Mouse (Mus musculus) midbrain, embryonic 13.5 days (tissue): ENCODE data around the gene Gnaq. TPM values are rescaled to one million over a fixed set of nuclear protein-coding genes. Genes with fewer than 3 reads are reported as not detected.
A peak's percentile ranks its signal among the peaks of the same experiment; 100 is the strongest.

Experiments
- ATAC-seq: fragments of 200-750 bp; cut with Nextera tagmentation; 2 replicates; pipeline ENCODE4 v1.8.0; 2017; ENCODE audit warnings: mild to moderate bottlenecking, moderate TSS enrichment, moderate library complexity
- H3K27ac ChIP-seq: fragments of 300-500 bp; sonication (generic); 2 replicates; pipeline ENCODE4 v1.5.1; 2015; ENCODE audit warnings: inconsistent platforms, mild to moderate bottlenecking, moderate library complexity
- H3K27me3 ChIP-seq: fragments of 300-500 bp; sonication (generic); 2 replicates; pipeline ENCODE4 v1.6.1; 2015; ENCODE audit warnings: mild to moderate bottlenecking, inconsistent platforms
- H3K36me3 ChIP-seq: fragments of 300-500 bp; sonication (generic); 2 replicates; pipeline ENCODE4 v1.6.1; 2015; ENCODE audit warnings: mild to moderate bottlenecking, inconsistent platforms
- H3K4me1 ChIP-seq: fragments of 300-500 bp; sonication (generic); replicated peaks from 2 replicates; pipeline ENCODE4 v1.6.1; 2015; ENCODE audit warnings: inconsistent platforms
- H3K4me2 ChIP-seq: fragments of 300-500 bp; sonication (generic); replicated peaks from 2 replicates; pipeline ENCODE4 v1.6.1; 2015; ENCODE audit warnings: moderate library complexity, mild to moderate bottlenecking, inconsistent platforms
- H3K4me3 ChIP-seq: fragments of 300-500 bp; sonication (generic); replicated peaks from 2 replicates; pipeline ENCODE4 v1.5.1; 2015; ENCODE audit warnings: mild to moderate bottlenecking, inconsistent platforms
- H3K9ac ChIP-seq: fragments of 300-500 bp; sonication (generic); replicated peaks from 2 replicates; pipeline ENCODE4 v1.6.1; 2015; ENCODE audit warnings: mild to moderate bottlenecking, inconsistent platforms
- H3K9me3 ChIP-seq: fragments of 300-500 bp; sonication (generic); 2 replicates; pipeline ENCODE4 v1.6.1; 2016; ENCODE audit warnings: mild to moderate bottlenecking, inconsistent platforms
- WGBS: fragments of 180-500 bp; shearing (Covaris S2); methylation state at CpG from one replicate; pipeline ENCODE4 v1.1.7; 2015; 5-methylcytosine and 5-hydroxymethylcytosine counted together
- polyA plus RNA-seq: library from polyadenylated mRNA; unstranded; fragments of >200 nt; fragmentation: Nextera tagmentation; extraction: Ambion mirVana; gene quantifications from 2 replicates; pipeline ENCODE4 v1.2.1, GENCODE M21; 2015

Gene Gnaq
- polyA plus RNA-seq, 1 experiment from 2014 or later, result 82.7 TPM

DNA sequence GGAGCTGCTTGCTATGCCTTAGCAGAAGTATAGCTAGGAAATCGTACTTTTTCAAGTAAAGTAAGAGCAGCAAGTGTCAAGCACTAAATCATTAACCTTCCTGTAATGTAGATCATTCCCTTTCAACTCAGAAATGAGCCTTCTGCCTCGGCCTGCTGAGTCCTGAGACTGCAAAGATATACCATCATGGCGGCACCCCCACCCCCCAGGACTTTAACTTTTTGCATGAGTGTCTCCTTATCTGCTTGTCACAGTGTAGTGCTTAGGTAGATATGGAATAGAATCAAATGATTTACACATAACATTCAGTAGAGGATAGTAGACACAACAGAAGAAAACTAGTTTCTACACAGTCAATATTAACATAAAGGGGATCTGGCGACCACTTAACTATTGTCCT is 167.8 kb downstream of the Gnaq start:
- 89% methylated on average over 4 of the region's 4 CpGs for WGBS
- H3K9ac ChIP-seq, result no peak overlapping the region
- no peak for ATAC-seq
- H3K4me2 ChIP-seq, result no peak overlapping the region
- H3K27ac ChIP-seq, result no peak overlapping the region
- H3K4me1 ChIP-seq, result peaks cover 6% of the 10 kb centered on the region; the same call in 1 of the 2 replicates
- H3K9me3 ChIP-seq, result no peaks in the 10 kb centered on the region
- no peaks in the 10 kb centered on the region for H3K27me3 ChIP-seq
- no peaks in the 10 kb centered on the region for H3K36me3 ChIP-seq
- H3K4me3 ChIP-seq, result no peak overlapping the region

DNA sequence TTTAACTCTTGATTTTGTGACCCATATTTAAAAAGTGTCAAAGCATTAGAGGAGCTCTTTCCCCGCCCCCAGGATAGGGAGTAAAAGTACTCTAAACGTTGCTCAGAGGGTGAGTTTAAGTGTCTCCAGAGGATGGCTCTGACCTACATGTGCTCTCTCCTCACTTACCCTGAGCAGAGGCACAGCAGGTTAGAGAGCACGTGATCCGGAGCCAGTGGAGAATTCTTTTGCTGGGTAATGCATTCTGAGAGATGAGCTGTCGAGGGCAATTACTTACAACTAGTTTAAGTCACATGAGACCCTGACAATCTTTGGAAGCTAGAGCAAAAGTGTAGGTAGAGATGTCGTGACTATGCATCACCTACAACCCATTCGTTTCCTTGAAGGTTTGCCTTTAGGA is 168.7 kb downstream of the Gnaq start:
- Histone ChIP-seq H3K27ac (no peak overlapping the region), H3K27me3 (no peaks in the 10 kb centered on the region), H3K4me2 (no peak overlapping the region), H3K4me3 (no peak overlapping the region), H3K9me3 (no peaks in the 10 kb centered on the region), H3K9ac (no peak overlapping the region), H3K36me3 (no peaks in the 10 kb centered on the region), H3K4me1 (peaks cover 6% of the 10 kb centered on the region; the same call in 1 of the 2 replicates)
- ATAC-seq, result no peak
- WGBS, result 68% methylated on average over 7 of the region's 7 CpGs

DNA sequence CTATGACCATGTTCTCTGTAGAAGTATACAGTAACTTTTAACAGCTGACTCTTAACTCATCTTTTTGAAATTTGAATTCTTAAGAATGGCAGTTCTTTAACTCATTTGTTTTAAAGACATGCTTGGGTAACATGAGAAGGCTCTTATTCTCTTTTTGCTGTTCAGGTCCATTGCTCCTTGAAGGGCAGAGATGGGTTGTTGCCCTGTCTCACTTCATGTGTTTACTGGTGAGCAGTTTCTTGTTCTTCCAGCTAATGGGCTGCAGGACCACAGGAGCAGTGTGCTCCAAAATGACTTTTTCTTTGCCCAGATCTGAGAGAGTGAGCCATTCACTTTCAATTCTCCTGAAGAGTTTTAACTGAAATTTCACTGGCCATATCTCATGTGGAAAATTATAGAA is 176.4 kb downstream of the Gnaq start:
- H3K27ac ChIP-seq, result no peak overlapping the region
- no peak for ATAC-seq
- no peaks in the 10 kb centered on the region for H3K27me3 ChIP-seq
- no peaks in the 10 kb centered on the region for H3K9me3 ChIP-seq
- no peak overlapping the region for H3K4me2 ChIP-seq
- no peak overlapping the region for H3K4me3 ChIP-seq
- H3K4me1 ChIP-seq, result peaks cover 17% of the 10 kb centered on the region
- H3K36me3 ChIP-seq, result no peaks in the 10 kb centered on the region
- no peak overlapping the region for H3K9ac ChIP-seq

DNA sequence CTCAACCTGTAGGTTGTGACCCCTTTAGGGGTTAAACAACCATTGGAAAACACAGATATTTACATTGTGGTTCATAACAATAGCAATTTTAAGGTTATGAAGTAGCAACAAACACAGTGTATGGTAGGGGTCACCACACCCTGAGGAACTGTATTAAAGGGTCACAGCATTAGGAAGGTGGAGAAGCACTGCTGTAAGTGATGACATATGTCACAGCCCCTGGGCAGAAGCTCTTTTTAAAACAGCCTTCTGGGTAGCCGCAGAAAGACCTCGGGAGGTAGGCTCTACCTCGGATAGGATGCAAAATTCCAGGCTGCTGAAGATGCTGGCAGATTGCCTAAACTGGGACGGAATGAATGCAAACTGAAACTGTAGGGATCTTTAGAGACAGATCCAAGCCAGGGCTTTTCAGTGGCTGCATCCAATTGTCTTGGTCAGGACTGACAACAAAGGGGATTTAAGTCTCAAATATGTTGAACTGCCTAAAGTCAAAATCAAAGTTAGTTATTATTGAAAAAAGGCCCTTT is 181.7 kb downstream of the Gnaq start:
- 29% methylated on average over 4 of the region's 4 CpGs for WGBS
- 0 out of 2 replicates have a peak, but pooled peaks have one; percentile 40 for ATAC-seq
- no peaks in the 10 kb centered on the region for H3K27me3 ChIP-seq
- no peak overlapping the region for H3K4me2 ChIP-seq
- H3K9me3 ChIP-seq, result no peaks in the 10 kb centered on the region
- H3K36me3 ChIP-seq, result peaks cover 4% of the 10 kb centered on the region; the same call in 1 of the 2 replicates
- H3K4me3 ChIP-seq, result no peak overlapping the region
- no peak overlapping the region for H3K9ac ChIP-seq
- H3K4me1 ChIP-seq, result peaks cover 32% of the 10 kb centered on the region
- H3K27ac ChIP-seq, result peak overlapping the region; percentile 30; the same call in 1 of the 2 replicates

DNA sequence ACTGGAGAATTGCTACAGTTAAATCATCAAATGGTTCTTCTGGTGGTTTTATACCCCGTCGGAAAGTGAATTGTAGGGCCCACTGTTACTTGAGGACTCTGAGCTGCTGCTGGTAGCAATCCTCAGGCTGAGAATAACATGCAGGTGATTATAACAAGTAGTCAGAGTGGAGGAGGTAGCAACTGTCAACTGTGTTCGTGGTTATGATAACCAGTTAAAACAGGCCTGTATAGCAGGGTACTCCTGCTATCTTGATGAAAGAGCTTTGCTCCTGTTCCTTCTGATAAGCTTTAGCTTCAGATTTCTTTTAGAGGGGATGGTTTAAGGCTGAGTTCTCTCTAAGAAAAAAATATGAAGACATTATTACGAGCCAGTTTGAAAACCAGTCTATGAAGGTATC is 182.9 kb downstream of the Gnaq start:
- H3K4me1 ChIP-seq, result peaks cover 28% of the 10 kb centered on the region
- no peaks in the 10 kb centered on the region for H3K27me3 ChIP-seq
- no peak for ATAC-seq
- peaks cover 4% of the 10 kb centered on the region; the same call in 1 of the 2 replicates for H3K36me3 ChIP-seq
- H3K4me2 ChIP-seq, result no peak overlapping the region
- H3K9ac ChIP-seq, result no peak overlapping the region
- H3K9me3 ChIP-seq, result no peaks in the 10 kb centered on the region
- 92% methylated on average over 4 of the region's 4 CpGs for WGBS
- no peak overlapping the region for H3K27ac ChIP-seq
- no peak overlapping the region for H3K4me3 ChIP-seq

DNA sequence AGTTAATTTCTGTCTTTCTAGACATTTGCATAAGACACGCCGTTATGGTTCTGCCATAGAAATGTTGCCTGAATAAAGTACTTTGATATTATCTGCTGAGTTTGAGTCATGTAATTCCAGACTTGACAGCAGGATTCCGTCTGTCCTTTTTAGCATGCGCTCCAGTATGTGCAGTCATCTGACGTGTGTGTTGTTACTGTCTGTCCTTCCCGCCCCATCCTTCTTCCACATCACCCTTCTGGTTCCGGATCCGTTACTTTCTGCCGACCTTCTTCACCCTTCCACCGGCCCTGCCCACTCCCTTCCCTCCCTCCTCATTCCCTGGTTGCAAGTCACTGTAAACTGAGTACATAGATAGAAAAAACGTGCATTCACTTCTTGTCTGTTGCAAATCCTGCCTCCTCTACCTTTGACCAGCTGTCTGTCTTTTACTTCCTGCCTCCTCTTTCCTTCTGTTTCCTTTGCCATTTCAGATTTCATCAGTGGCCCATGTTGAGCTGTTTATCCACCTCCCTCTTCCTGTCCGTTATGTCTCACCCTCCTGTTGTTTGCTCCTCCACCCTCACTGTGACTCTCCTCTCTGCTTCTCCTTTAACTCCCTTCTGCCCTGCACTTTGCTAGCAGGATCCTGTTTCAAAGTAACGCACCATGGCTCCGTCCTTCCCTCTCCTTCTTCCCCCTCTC is 185.6 kb downstream of the Gnaq start:
- Histone ChIP-seq H3K9me3 (no peaks in the 10 kb centered on the region), H3K4me1 (peaks cover 21% of the 10 kb centered on the region), H3K36me3 (peaks cover 4% of the 10 kb centered on the region; the same call in 1 of the 2 replicates), H3K4me2 (no peak overlapping the region), H3K9ac (no peak overlapping the region), H3K4me3 (no peak overlapping the region), H3K27ac (no peak overlapping the region), H3K27me3 (no peaks in the 10 kb centered on the region)
- whole genome bisulfite sequencing, result 76% methylated on average over 14 of the region's 14 CpGs
- no peak for ATAC-seq

DNA sequence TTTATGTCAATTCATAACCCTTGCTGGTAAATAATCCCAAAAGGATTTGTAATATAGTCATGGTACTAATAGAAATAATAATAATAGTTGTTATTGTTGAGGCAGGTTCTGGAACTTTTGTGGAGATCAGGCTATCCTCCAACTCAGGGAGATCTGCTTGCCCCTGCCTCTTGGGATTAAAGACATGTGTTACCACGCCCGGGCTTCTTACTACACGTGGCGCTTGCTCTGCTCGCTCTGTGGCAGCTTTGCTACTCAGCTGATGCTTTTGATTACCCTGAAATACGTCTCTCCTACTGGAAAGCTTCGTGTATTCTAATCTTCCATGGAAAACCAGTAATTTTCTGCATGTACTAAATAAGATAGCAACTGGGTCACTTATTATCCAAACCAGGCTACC is 187.4 kb downstream of the Gnaq start:
- Histone ChIP-seq H3K36me3 (peaks cover 4% of the 10 kb centered on the region; the same call in 1 of the 2 replicates), H3K9ac (no peak overlapping the region), H3K27me3 (no peaks in the 10 kb centered on the region), H3K4me2 (no peak overlapping the region), H3K4me3 (no peak overlapping the region), H3K9me3 (no peaks in the 10 kb centered on the region), H3K4me1 (peaks cover 13% of the 10 kb centered on the region), H3K27ac (no peak overlapping the region)
- WGBS, result 83% methylated on average over 7 of the region's 7 CpGs
- no peak for ATAC-seq

DNA sequence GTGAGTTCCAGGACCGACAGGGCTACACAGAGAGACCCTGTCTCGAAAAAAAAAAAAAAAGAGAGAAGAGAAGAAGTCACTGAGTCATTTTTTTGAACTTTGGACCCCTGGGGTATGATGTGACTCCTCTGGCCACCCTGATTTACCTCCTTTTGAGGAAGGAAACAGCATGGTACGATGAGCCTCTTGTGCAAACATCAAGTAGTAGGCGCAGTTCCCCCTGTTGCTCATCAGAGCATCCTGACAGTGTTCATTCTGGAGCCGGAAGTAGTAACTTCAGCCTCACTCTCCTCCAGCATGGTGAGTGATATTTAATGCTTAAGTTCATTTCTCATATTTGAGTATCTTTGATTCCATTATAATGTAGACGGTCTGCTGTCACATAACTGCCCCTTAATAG is 190.4 kb downstream of the Gnaq start:
- Histone ChIP-seq H3K4me2 (no peak overlapping the region), H3K27me3 (no peaks in the 10 kb centered on the region), H3K9ac (no peak overlapping the region), H3K4me3 (no peak overlapping the region), H3K27ac (no peak overlapping the region), H3K9me3 (no peaks in the 10 kb centered on the region), H3K36me3 (no peaks in the 10 kb centered on the region), H3K4me1 (peaks cover 35% of the 10 kb centered on the region)
- 88% methylated on average over 6 of the region's 6 CpGs for WGBS
- no peak for ATAC-seq

DNA sequence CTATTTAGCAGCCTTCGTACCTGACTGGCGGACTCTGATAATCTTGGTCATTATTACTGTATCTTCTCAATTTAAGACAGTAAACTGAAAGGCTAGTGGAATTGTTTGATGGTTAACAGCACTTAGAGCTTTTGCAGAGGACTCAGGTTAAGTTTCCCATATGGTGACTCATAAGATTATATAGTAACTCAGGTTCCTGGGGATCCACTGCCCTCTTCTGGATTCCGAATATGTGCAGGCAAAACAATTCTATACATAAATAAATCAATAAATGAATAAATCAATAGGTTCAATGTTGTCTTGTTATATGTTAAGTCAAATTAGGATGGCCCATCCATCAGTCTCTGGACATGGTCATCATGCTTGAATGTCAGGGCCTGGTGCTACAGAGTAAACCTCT is 191.6 kb downstream of the Gnaq start:
- H3K36me3 ChIP-seq, result no peaks in the 10 kb centered on the region
- no peak overlapping the region for H3K4me2 ChIP-seq
- peaks cover 37% of the 10 kb centered on the region for H3K4me1 ChIP-seq
- H3K4me3 ChIP-seq, result no peak overlapping the region
- no peaks in the 10 kb centered on the region for H3K9me3 ChIP-seq
- no peaks in the 10 kb centered on the region for H3K27me3 ChIP-seq
- no peak overlapping the region for H3K27ac ChIP-seq
- 92% methylated on average over 3 of the region's 3 CpGs for WGBS
- no peak overlapping the region for H3K9ac ChIP-seq
- ATAC-seq, result no peak

DNA sequence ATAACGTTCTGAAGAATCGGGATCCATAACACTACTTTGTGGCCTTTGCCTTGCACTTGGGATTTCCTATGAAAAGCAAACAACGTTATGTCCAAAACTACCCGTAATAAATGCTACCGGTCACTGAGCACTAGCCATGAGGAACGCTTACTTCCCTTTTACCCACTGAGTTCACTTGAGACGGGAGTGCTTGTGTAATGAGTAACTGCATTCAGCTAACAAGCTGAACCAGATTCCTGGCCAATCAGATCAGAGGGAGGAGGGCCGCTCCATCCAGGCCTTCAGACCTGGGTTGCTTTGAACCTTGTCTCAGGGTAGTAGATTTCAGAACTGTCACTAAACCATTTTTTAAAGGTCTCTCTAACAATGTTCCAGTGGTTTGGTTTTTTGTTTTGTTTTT is 193.3 kb downstream of the Gnaq start:
- ATAC-seq, result no peak
- Histone ChIP-seq H3K9me3 (no peaks in the 10 kb centered on the region), H3K27me3 (no peaks in the 10 kb centered on the region), H3K27ac (no peak overlapping the region), H3K4me1 (peaks cover 39% of the 10 kb centered on the region), H3K4me3 (no peak overlapping the region), H3K9ac (no peak overlapping the region), H3K36me3 (no peaks in the 10 kb centered on the region), H3K4me2 (no peak overlapping the region)
- 55% methylated on average over 8 of the region's 8 CpGs for WGBS

DNA sequence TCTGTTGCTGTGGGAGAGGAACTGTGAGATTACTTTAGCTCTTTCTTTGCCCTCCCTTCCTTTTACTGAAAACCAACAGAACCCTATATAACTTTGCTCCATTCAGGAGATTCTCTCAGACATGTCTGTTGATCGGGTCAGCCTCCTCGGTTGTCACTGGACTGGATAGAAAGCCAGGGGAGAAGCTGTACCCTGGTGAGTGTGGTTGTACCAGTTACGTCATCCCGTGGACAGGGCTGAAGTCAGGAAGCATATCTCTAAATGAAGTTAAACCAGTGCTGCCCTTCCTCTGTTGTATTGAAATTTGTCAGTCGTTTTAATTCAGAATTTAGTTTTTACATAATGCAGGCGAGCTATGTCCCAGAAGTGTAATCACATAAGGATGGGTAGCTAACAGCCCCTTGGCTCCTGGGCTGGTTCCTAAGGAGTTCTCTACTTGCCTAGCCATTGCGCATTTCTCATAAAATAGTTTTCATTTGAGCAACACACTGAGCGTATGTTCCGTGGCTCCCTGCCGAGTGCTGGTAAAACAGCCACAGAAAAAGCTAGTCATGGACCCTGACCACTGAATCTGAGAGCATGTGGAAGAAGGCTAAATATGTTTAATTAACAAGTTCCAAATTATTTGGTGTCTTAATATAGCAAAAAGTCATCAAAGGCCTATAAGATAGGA is 194.9 kb downstream of the Gnaq start:
- Histone ChIP-seq H3K27ac (peak overlapping the region; percentile 25), H3K9ac (no peak overlapping the region), H3K9me3 (no peaks in the 10 kb centered on the region), H3K27me3 (no peaks in the 10 kb centered on the region), H3K4me3 (no peak overlapping the region), H3K36me3 (peaks cover 2% of the 10 kb centered on the region; the same call in 1 of the 2 replicates), H3K4me1 (peaks cover 39% of the 10 kb centered on the region), H3K4me2 (no peak overlapping the region)
- peak; percentile 40 for ATAC-seq
- 66% methylated on average over 10 of the region's 10 CpGs for WGBS

DNA sequence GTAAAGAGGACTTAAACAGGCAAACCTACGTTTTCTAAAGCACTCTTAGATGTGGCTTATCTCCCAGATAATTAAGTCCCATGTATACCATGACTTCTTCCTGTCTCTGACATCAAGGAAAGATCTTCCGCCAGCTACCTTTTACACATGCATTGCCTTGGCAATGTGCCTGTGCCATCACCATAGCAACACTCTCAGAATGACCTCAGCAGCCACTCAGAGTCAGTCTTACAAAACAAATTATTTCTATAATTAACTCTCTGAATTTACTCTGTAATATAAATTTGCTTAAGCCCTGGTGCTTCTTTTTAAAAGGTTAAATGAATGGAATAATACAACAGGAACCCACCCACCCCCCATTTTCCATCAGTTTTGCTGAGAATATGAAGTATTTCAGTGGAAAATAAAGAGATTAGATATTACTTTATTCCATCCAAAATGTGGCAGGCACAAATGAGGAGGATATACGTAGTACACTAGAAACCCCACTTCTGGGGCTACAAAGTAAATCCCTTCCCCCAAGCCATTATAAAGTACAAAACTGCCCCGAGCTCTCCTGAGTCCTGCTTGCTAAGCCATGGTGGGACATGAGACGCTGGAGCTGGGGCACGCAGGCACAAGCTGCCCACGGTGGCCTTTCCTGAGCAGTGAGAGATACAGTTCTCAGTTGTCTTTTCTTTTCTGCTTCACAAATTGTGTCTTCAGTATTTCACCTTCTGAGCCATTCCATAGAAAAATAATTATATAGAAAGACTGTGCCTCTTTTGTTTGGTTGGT is 195.6 kb downstream of the Gnaq start:
- Histone ChIP-seq H3K4me1 (peaks cover 39% of the 10 kb centered on the region), H3K4me2 (no peak overlapping the region)
- 31% methylated on average over 7 of the region's 7 CpGs for WGBS

More for the DNA sequence above, 195.6 kb downstream of the Gnaq start:
- Histone ChIP-seq H3K27ac (peak overlapping the region; percentile 61), H3K4me3 (no peak overlapping the region), H3K27me3 (no peaks in the 10 kb centered on the region), H3K9ac (no peak overlapping the region), H3K36me3 (peaks cover 2% of the 10 kb centered on the region; the same call in 1 of the 2 replicates), H3K9me3 (no peaks in the 10 kb centered on the region)
- ATAC-seq, result peak; percentile 86
